Mouse (Mus musculus): ENCODE measurements around the gene Epas1. TPM values are rescaled to one million over a fixed set of nuclear protein-coding genes. Genes with fewer than 3 reads are reported as not detected.
A peak's percentile ranks its signal among the peaks of the same experiment; 100 is the strongest.

The Epas1 gene
- total RNA-seq, 2 experiments from 2014 or later = 98.7 to 99.2 TPM

DNA sequence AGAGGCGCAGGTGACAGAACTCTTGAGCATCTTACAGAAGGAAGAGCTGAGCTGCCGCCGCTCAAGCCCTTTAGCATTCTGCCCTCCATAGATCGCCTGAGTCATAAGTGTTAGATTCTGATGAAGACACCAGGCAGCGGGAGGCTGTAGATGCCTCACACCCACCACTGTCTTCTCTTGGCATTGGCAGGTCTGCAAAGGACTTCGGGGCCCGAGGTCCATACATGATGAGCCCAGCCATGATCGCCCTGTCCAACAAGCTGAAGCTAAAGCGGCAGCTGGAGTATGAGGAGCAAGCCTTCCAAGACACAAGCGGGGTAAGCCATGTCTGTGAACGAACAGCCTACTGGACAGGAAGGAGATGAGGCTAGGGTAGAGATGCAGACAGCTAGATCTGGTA, 75.0 kb downstream of the Epas1 start:
- Histone ChIP-seq H3K4me3 (no peak overlapping the region), H3K27ac (no peak overlapping the region)
- no peak for DNase-seq (ENCODE audit: low spot score in 2 of 2)
- TF ChIP-seq CTCF (conservative IDR thresholded peaks at IDR 0.05) = no peak

DNA sequence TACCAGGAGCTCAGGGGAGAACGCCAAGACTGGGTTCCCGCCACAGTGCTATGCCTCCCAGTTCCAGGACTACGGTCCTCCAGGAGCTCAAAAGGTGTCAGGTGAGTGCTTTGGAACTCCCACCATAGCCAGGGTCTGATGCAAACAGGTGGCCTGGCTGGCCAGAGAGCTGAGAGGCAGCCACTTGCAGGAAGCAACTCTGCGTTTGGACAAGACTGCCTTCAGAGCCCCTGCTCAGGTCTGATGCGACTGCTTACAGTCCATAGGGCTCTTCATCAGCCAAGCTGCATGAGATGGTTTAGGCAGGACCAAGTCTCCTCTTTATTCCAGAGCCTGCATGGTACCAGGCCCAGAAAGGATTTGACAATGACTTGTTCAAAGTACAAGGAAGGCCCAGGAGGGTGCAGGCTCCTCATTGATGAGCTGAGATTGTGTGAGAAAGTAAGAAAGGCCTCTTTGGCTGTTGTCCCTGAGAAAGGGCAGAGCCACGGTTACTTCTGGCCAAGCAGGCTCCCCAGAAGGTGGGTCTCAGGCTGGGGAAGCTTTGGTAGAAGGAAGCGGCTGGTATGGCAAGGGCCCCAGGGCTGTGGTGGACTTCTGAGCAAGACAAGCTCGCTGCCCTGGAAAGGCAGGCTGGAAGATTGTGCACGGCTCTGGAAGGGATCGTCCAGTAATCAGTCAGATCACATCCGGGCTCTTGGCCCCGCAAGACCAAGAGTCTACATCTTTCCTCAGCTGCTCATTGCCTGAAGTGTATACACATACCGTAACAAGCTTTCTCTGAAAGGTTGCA, 76.1 kb downstream of the Epas1 start:
- TF ChIP-seq CTCF (conservative IDR thresholded peaks at IDR 0.05) = no peak
- no peak for DNase-seq (ENCODE audit: low spot score in 2 of 2)
- Histone ChIP-seq H3K27ac (no peak overlapping the region), H3K4me3 (no peak overlapping the region)

DNA sequence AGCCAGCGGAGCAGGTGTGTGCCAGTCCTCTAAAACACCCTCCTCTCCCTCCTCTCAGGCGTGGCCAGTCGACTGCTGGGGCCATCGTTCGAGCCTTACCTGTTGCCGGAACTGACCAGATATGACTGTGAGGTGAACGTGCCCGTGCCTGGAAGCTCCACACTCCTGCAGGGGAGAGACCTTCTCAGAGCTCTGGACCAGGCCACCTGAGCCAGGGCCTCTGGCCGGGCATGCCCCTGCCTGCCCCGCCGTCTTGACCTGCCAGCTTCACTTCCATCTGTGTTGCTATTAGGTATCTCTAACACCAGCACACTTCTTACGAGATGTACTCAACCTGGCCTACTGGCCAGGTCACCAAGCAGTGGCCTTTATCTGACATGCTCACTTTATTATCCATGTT, 77.4 kb downstream of the Epas1 start:
- DNase-seq (ENCODE audit: low spot score in 2 of 2) = no peak
- no peak overlapping the region for H3K27ac ChIP-seq
- H3K4me3 ChIP-seq = no peak overlapping the region
- TF ChIP-seq CTCF (conservative IDR thresholded peaks at IDR 0.05) = no peak

DNA sequence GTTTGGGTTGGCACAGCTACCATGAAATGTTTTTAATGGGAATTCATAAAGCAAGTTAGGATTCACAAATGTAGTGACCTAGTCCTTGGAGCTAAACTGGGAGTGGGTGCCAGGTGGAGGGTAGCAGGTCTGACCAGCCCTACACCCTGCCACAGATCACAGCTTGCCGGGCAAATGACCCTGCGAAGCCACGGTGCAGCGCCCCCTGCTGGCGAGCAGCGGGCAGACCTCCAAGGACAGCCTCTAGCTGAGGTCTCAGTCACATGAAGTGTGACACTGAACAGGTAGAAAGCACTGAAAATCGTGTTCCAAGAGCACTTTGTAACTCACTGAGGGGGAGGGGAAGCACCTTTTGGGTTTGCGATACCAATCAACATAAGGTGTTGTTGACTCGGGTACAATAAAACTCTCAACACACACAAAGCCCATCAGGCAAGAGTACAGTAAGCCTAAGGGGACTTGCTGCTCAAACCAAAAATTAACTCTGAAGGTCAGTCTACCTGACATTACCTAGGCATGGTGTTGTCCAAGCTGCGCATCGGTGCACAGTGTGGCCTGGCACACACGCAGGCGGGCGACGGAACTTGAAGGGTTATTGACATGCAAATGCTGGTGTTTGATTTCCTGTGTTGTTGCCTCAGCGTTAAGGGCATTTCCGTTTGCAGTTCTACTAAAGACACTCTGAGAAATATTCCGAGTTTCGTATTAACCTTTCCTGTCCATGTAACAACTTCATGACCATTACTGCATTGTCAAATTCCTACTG, 79.2 kb downstream of the Epas1 start:
- no peak overlapping the region for H3K27ac ChIP-seq
- TF ChIP-seq CTCF (conservative IDR thresholded peaks at IDR 0.05) = peak; percentile 84
- H3K4me3 ChIP-seq = no peak overlapping the region
- no peak for DNase-seq (ENCODE audit: low spot score in 2 of 2)

DNA sequence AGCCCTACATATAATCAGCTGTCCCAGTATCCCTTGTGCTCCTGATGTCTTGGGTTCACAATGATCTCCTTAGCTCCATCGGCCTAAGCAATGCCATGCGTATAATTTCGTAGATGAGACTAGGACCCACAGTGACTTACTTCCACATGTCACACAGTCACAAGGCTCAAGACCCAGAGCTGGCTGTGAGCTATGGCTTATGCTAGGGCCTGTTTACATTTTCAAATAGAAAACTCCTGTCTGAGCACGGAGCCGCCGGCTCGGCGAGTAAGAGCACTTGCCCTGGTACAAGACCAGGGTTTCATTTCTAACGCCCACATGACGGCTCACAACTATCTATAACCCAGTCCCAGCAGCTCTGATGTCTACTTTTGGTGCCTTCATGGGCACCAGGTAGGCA, 80.4 kb downstream of the Epas1 start:
- H3K27ac ChIP-seq = no peak overlapping the region
- no peak for DNase-seq (ENCODE audit: low spot score in 2 of 2)
- no peak for TF ChIP-seq CTCF (conservative IDR thresholded peaks at IDR 0.05)
- no peak overlapping the region for H3K4me3 ChIP-seq

DNA sequence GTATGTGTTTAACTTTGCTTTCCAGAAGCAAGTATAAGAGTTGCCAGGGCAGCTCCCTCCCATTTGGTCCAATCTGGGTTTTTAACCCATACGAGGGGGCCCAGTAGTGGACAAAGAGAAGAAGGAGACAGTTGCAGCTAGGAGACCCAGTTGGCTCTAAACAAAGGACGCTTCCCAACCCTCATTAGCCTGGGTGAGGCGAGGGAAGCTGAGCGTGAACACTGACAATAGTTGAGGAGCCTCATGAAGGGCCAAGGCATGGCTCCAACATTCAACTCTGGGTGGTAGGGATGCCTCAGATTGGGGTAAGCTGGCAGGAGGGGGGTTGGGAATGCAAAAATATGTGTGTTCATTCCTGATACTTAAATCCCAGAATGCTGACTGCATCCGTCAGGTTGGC, 85.8 kb downstream of the Epas1 start:
- DNase-seq (ENCODE audit: low spot score in 2 of 2) = no peak
- H3K27ac ChIP-seq = no peak overlapping the region
- no peak overlapping the region for H3K4me3 ChIP-seq
- no peak for TF ChIP-seq CTCF (conservative IDR thresholded peaks at IDR 0.05)

DNA sequence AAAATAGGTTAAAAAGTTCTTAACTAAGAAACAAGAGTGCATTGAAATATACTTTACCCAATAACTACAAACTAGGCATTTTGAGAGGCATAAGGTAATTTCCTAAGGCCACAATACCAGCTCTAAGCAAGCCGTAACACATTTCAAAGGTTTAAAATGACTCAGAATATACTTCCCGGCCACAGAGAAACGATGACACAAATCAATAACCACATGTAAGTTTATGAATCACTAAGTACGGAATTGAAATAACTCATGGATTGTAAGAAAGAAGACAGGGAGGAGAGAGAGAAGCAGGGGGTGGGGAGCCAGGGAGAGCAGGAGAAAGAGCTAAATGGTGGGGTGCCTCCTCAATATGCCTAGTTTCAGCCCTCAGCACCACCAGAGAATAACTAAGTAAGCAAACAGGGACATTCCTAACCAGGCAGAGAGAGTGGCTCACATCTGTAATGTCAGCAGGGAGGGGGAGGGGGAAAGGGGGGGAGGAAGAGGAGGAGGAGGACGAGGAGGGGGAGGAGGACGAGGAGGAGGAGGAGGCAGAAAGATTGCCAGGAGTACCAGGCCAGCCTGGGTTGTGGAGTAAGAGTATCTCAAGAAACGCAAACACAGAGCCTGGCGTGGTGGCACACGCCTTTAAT, 97.3 kb downstream of the Epas1 start:
- DNase-seq (ENCODE audit: low spot score in 2 of 2) = no peak
- Histone ChIP-seq H3K4me3 (no peak overlapping the region), H3K27ac (no peak overlapping the region)
- no peak for TF ChIP-seq CTCF (conservative IDR thresholded peaks at IDR 0.05)

DNA sequence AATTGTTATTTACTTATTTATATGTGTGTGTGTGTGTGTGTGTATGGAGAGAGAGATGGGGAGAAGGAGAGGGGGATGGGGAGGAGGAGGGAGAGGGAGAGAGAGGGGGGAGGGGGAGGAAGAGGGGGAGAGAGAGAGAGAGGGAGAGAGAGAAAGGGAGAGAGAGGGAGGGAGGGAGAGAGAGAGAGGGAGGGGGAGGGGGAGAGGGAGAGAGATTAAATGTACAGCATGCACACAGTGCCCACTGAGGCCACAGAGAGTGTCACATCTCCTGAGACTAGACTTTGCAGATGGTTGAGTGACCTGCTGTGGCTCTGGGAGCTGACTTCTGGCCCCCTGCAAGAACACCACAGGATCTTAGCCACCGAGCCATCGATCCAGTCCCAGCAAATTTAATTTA, 98.3 kb downstream of the Epas1 start:
- DNase-seq (ENCODE audit: low spot score in 2 of 2) = no peak
- TF ChIP-seq CTCF (conservative IDR thresholded peaks at IDR 0.05) = no peak
- H3K27ac ChIP-seq = no peak overlapping the region

DNA sequence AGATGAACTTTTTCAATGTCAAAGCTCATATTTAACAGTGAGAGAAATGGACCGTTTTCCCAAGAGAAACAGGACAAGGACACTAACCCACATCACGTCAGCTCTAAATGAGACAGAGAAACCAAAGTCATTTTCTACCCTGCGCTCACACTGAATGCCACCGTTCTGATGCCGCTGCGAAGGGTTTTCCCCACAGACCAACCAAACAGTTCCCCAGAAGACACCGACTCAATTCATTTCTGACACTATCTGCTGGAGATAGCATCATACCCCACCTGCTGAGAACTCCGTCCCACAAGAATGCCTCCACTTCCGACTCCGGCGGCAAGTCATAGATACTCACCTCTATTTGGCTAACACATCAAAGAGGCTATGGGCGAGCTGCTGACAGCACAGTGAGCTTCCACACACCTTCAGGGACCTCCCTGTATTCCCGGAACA, 99.1 kb downstream of the Epas1 start:
- H3K27ac ChIP-seq = no peak overlapping the region

More for the DNA sequence above, 98.3 kb downstream of the Epas1 start:
- H3K4me3 ChIP-seq = no peak overlapping the region

DNA sequence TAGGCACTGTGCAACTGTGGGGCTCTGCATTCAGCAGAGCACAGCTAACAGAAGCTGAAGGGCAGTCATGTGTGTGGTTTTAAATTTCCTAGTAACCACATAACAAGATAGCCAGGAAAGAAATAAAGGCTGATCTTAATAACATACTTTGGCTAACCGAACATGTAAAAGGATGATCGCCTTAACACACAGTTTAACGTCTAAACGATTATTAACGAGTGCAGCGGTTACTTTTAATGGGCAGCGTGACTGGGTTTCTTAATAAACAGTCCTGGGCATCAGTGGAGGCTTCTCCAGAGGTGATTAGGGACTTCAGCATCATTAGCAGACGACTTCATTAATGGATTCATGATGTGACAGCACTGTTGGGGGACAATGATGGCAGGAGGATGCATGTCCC, 117.1 kb downstream of the Epas1 start:
- Histone ChIP-seq H3K27ac (no peak overlapping the region), H3K4me3 (no peak overlapping the region)
- no peak for TF ChIP-seq CTCF (conservative IDR thresholded peaks at IDR 0.05)
- no peak for DNase-seq (ENCODE audit: low spot score in 2 of 2)

More for the DNA sequence above, 99.1 kb downstream of the Epas1 start:
- TF ChIP-seq CTCF (conservative IDR thresholded peaks at IDR 0.05) = no peak
- no peak overlapping the region for H3K4me3 ChIP-seq
- DNase-seq (ENCODE audit: low spot score in 2 of 2) = no peak

DNA sequence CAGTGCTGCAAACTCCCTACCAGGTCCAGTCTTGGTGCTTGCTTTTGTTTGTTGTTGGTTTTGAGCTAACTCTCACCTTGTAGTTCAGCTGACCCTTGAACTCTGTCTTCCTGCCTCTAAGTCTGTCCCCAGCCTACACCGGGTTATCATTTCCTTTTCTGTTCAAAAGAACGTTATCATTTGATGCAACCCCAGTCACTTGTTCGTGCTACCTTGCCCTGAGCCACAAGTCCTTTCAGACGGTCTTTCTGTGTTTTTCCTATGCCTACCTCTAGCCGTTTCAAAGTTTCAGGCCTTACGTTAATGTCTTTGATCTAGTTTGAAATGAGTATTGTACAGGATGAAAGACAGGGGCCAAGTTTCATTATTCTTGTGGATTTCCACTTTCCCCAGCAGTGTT, 119.1 kb downstream of the Epas1 start:
- Histone ChIP-seq H3K27ac (no peak overlapping the region), H3K4me3 (no peak overlapping the region)
- TF ChIP-seq CTCF (conservative IDR thresholded peaks at IDR 0.05) = no peak
- DNase-seq (ENCODE audit: low spot score in 2 of 2) = no peak

DNA sequence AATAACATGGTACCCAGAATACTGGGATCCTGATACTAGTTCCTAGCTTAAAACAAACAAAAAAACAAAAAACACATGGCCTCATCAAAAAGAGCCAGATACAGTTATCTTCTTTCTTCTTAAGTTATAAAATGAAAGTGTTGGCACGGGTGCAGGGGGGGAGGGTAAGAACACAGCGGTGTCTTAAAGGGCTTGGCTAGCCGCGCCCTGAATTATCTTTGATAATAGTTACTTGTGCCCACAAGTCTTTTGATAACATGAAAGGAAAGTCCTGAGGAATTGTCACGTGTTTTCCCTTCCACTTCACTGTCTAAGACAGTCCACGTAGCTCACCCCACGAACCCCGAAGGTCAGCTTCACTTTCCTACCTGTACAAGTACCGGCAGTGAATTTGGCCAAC, 123.4 kb downstream of the Epas1 start:
- Histone ChIP-seq H3K27ac (no peak overlapping the region), H3K4me3 (no peak overlapping the region)
- no peak for DNase-seq (ENCODE audit: low spot score in 2 of 2)
- TF ChIP-seq CTCF (conservative IDR thresholded peaks at IDR 0.05) = no peak

DNA sequence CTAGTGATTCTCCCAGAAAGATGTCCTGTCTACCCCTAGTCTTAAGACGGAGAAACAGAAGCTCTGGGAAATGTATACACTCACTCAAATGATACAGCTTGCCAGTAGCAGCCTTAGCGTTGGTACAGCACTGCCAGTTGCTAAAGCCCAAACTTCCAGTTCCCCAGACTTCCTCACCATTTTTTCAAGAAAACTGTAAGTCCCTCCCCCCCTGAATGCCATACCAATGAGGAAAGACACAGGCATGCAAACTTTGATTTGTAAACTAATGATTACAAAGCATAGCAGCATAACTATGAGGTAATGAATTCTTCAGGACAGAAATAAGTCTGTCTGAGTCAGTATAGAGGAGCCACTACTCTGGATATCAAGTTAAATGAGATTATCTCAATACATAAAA, 124.2 kb downstream of the Epas1 start:
- TF ChIP-seq CTCF (conservative IDR thresholded peaks at IDR 0.05) = no peak
- H3K27ac ChIP-seq = no peak overlapping the region
- DNase-seq (ENCODE audit: low spot score in 2 of 2) = no peak
- no peak overlapping the region for H3K4me3 ChIP-seq

Data from layer of hippocampus, adult 2 months (tissue).